Mouse (Mus musculus): ENCODE results near the gene Dcaf1. TPM values are rescaled to one million over a fixed set of nuclear protein-coding genes. Genes with fewer than 3 reads are reported as not detected.

The Dcaf1 gene
- total and polyA plus RNA-seq, 3 experiments: 56.3 to 131 (median 58.7) TPM

- Histone ChIP-seq H3K9me3 (replicated peaks; ENCODE audit: insufficient read depth, low read length) (no peaks in the 10 kb centered on the region), H3K36me3 (ENCODE audit: control insufficient read depth in 1 of 2, insufficient read depth in 2 of 2, low read length in 2 of 2) (no peaks in the 10 kb centered on the region; a peak in 1 of 4 replicates), H3K4me1 (ENCODE audit: control insufficient read depth in 1 of 2, insufficient read depth in 2 of 2, low read length in 2 of 2) (peaks cover 0 to 3% of the 10 kb centered on the region in 2 experiments; a peak in 1 of 4 replicates), H3K79me2 (ENCODE audit: control insufficient read depth, insufficient read depth, low read length, poor library complexity) (no peaks in the 10 kb centered on the region), H3K9ac (ENCODE audit: control insufficient read depth, low read depth, low read length, poor library complexity, severe bottlenecking) (no peak overlapping the region), H3K27me3 (ENCODE audit: control insufficient read depth in 1 of 2, insufficient read depth in 2 of 2, low read length in 2 of 2) (peaks cover 0 to 5% of the 10 kb centered on the region in 2 experiments; a peak in 2 of 4 replicates), H3K27ac (ENCODE audit: control insufficient read depth, low read depth, low read length) (no peak overlapping the region), H3K4me3 (ENCODE audit: control insufficient read depth in 1 of 2, insufficient read depth in 1 of 2, low read depth in 2 of 2, low read length in 2 of 2) (no peak overlapping the region)
- no peak for TF ChIP-seq NRF1 (IDR thresholded peaks at IDR 0.05; ENCODE audit: insufficient read depth, low read depth, low read length, poor library complexity, severe bottlenecking)
- peak; percentile 25; the same call in 1 of the 2 replicates for TF ChIP-seq ZC3H11A (IDR thresholded peaks at IDR 0.05; ENCODE audit: low read depth, low read length)
- no peak for TF ChIP-seq GATA1 (IDR thresholded peaks at IDR 0.05; ENCODE audit: low read depth, low read length)
- TF ChIP-seq USF1 (IDR thresholded peaks at IDR 0.05; ENCODE audit: low read depth, low read length): no peak
- no peak for TF ChIP-seq ZKSCAN1 (IDR thresholded peaks at IDR 0.05; ENCODE audit: low read depth, low read length)
- no peak for TF ChIP-seq POLR2AphosphoS5 (IDR thresholded peaks at IDR 0.05; ENCODE audit: borderline replicate concordance, low read depth, low read length)
- peak in 1 of 3 experiments; percentile 43; a peak in 2 of 6 replicates for TF ChIP-seq CTCF (IDR thresholded peaks at IDR 0.05 in 2 of 3, conservative IDR thresholded peaks at IDR 0.05 in 1 of 3; ENCODE audit: control insufficient read depth in 1 of 3, insufficient read depth in 1 of 3, low read depth in 2 of 3, low read length in 3 of 3, poor library complexity in 1 of 3, severe bottlenecking in 1 of 3)
- TF ChIP-seq MEF2A (IDR thresholded peaks at IDR 0.05; ENCODE audit: extremely low read depth, insufficient replicate concordance, low read depth, low read length, poor library complexity, severe bottlenecking): no peak
- peak; percentile 37 for TF ChIP-seq SMC3 (IDR thresholded peaks at IDR 0.05; ENCODE audit: low read depth, low read length)
- TF ChIP-seq RAD21 (IDR thresholded peaks at IDR 0.05; ENCODE audit: low read depth, low read length): peak; percentile 47
- DNase-seq (ENCODE audit: low read depth, low spot score): no peak
Measured at GRCm38 (mm10) chr9:106913759-106914158, 92.1 kb downstream of the Dcaf1 start.

GRCm38 (mm10) chr9:106914878-106915277, 93.2 kb downstream of the Dcaf1 start:
- Histone ChIP-seq H3K79me2 (ENCODE audit: control insufficient read depth, insufficient read depth, low read length, poor library complexity) (no peaks in the 10 kb centered on the region), H3K9ac (ENCODE audit: control insufficient read depth, low read depth, low read length, poor library complexity, severe bottlenecking) (no peak overlapping the region), H3K4me1 (ENCODE audit: control insufficient read depth in 1 of 2, insufficient read depth in 2 of 2, low read length in 2 of 2) (peaks cover 0 to 3% of the 10 kb centered on the region in 2 experiments; a peak in 1 of 4 replicates), H3K36me3 (ENCODE audit: control insufficient read depth in 1 of 2, insufficient read depth in 2 of 2, low read length in 2 of 2) (no peaks in the 10 kb centered on the region; a peak in 1 of 4 replicates), H3K27me3 (ENCODE audit: control insufficient read depth in 1 of 2, insufficient read depth in 2 of 2, low read length in 2 of 2) (peaks cover 0 to 5% of the 10 kb centered on the region in 2 experiments; a peak in 2 of 4 replicates), H3K9me3 (replicated peaks; ENCODE audit: insufficient read depth, low read length) (no peaks in the 10 kb centered on the region), H3K27ac (ENCODE audit: control insufficient read depth, low read depth, low read length) (no peak overlapping the region), H3K4me3 (ENCODE audit: control insufficient read depth in 1 of 2, insufficient read depth in 1 of 2, low read depth in 2 of 2, low read length in 2 of 2) (no peak overlapping the region)
- no peak for DNase-seq (ENCODE audit: low read depth, low spot score)
- no peak for TF ChIP-seq BHLHE40 (IDR thresholded peaks at IDR 0.05; ENCODE audit: borderline replicate concordance, low read depth, low read length)
- TF ChIP-seq CHD2 (IDR thresholded peaks at IDR 0.05; ENCODE audit: low read length): no peak
- no peak for TF ChIP-seq MAZ (IDR thresholded peaks at IDR 0.05; ENCODE audit: low read depth, low read length)
- TF ChIP-seq ETS1 (IDR thresholded peaks at IDR 0.05; ENCODE audit: low read depth, low read length): no peak
- no peak for TF ChIP-seq ZMIZ1 (IDR thresholded peaks at IDR 0.05; ENCODE audit: low read depth, low read length)
- TF ChIP-seq MXI1 (IDR thresholded peaks at IDR 0.05; ENCODE audit: low read depth, low read length): no peak
- TF ChIP-seq CTCF (IDR thresholded peaks at IDR 0.05 in 2 of 3, conservative IDR thresholded peaks at IDR 0.05 in 1 of 3; ENCODE audit: control insufficient read depth in 1 of 3, insufficient read depth in 1 of 3, low read depth in 2 of 3, low read length in 3 of 3, poor library complexity in 1 of 3, severe bottlenecking in 1 of 3): no peak
- no peak for TF ChIP-seq USF1 (IDR thresholded peaks at IDR 0.05; ENCODE audit: low read depth, low read length)
- no peak for TF ChIP-seq USF2 (IDR thresholded peaks at IDR 0.05; ENCODE audit: borderline replicate concordance in 1 of 2, insufficient read depth in 1 of 2, low read depth in 1 of 2, low read length in 2 of 2)
- no peak for TF ChIP-seq NELFE (IDR thresholded peaks at IDR 0.05; ENCODE audit: low read depth, low read length)
- no peak for TF ChIP-seq GABPA (IDR thresholded peaks at IDR 0.05; ENCODE audit: low read depth, low read length)
- no peak for TF ChIP-seq GATA1 (IDR thresholded peaks at IDR 0.05; ENCODE audit: low read depth, low read length)
- no peak for TF ChIP-seq MAX (IDR thresholded peaks at IDR 0.05; ENCODE audit: low read length)
- TF ChIP-seq NRF1 (IDR thresholded peaks at IDR 0.05; ENCODE audit: insufficient read depth, low read depth, low read length, poor library complexity, severe bottlenecking): no peak

Measured in MEL (cell line).